Mouse (Mus musculus): ENCODE data around the gene Tnks1bp1. TPM values are rescaled to one million over a fixed set of nuclear protein-coding genes. Genes with fewer than 3 reads are reported as not detected.

Gene Tnks1bp1
- polyA plus RNA-seq, 2 experiments: 17.0 to 85.9 TPM

- no peak for TF ChIP-seq POLR2A (IDR thresholded peaks at IDR 0.05; ENCODE audit: borderline replicate concordance, extremely low read depth, insufficient read depth, insufficient read length)
- no peak for DNase-seq (ENCODE audit: low spot score)
- Histone ChIP-seq H3K36me3 (ENCODE audit: control insufficient read depth, insufficient read depth, low read length) (no peaks in the 10 kb centered on the region), H3K27ac (replicated peaks; ENCODE audit: low read depth, low read length) (no peak overlapping the region), H3K27me3 (ENCODE audit: control insufficient read depth, insufficient read depth, low read length) (no peaks in the 10 kb centered on the region), H3K4me1 (ENCODE audit: control insufficient read depth, insufficient read depth, low read length) (no peaks in the 10 kb centered on the region), H3K9me3 (ENCODE audit: control insufficient read depth, low read length) (no peaks in the 10 kb centered on the region), H3K4me3 (replicated peaks; ENCODE audit: low read length) (no peak overlapping the region), H3K9ac (ENCODE audit: low read depth, low read length, severe bottlenecking) (no peak overlapping the region), H3K4me2 (replicated peaks; ENCODE audit: low read depth, low read length, severe bottlenecking) (no peak overlapping the region)
- ATAC-seq (ENCODE audit: low FRiP score, low read depth): no peak
- 27% methylated on average over 6 of the region's 6 CpGs for WGBS
Measured at GRCm38 (mm10) chr2:85029897-85030296, 17.9 kb upstream of the Tnks1bp1 start.

DNA sequence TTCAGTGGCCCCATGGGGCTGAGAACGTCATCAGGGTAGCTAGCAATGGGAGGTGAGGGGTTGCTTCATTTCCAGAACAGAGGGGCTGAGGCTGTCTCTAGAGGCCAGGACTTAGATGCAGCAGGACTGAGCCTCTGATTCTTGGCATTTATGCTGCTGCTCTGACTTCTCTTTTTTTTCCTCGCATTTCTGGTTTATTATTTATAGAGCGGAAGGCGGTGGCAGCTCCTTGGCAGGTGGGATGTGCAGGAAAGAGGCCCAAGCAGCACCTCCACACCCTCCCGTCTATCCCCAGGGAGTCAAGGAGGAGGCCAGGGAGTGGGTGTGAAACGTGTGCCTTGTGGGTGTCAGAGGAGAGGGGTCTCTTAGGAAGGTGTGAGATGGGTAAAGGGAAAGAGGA is 16.8 kb upstream of the Tnks1bp1 start:
- 58% methylated on average over 6 of the region's 6 CpGs for WGBS
- DNase-seq (ENCODE audit: low spot score): no peak
- Histone ChIP-seq H3K4me2 (replicated peaks; ENCODE audit: low read depth, low read length, severe bottlenecking) (no peak overlapping the region), H3K4me1 (ENCODE audit: control insufficient read depth, insufficient read depth, low read length) (no peaks in the 10 kb centered on the region), H3K27ac (replicated peaks; ENCODE audit: low read depth, low read length) (no peak overlapping the region), H3K36me3 (ENCODE audit: control insufficient read depth, insufficient read depth, low read length) (no peaks in the 10 kb centered on the region), H3K4me3 (replicated peaks; ENCODE audit: low read length) (no peak overlapping the region), H3K27me3 (ENCODE audit: control insufficient read depth, insufficient read depth, low read length) (no peaks in the 10 kb centered on the region), H3K9ac (ENCODE audit: low read depth, low read length, severe bottlenecking) (no peak overlapping the region), H3K9me3 (ENCODE audit: control insufficient read depth, low read length) (no peaks in the 10 kb centered on the region)
- ATAC-seq (ENCODE audit: low FRiP score, low read depth): no peak
- no peak for TF ChIP-seq POLR2A (IDR thresholded peaks at IDR 0.05; ENCODE audit: borderline replicate concordance, extremely low read depth, insufficient read depth, insufficient read length)

- no peak for DNase-seq (ENCODE audit: low spot score)
- no peaks in the 10 kb centered on the region for H3K36me3 ChIP-seq (ENCODE audit: control insufficient read depth, insufficient read depth, low read length)
- no peak for TF ChIP-seq POLR2A (IDR thresholded peaks at IDR 0.05; ENCODE audit: borderline replicate concordance, extremely low read depth, insufficient read depth, insufficient read length)
- no peak overlapping the region for H3K4me2 ChIP-seq (replicated peaks; ENCODE audit: low read depth, low read length, severe bottlenecking)
- no peaks in the 10 kb centered on the region for H3K27me3 ChIP-seq (ENCODE audit: control insufficient read depth, insufficient read depth, low read length)
- no peak overlapping the region for H3K27ac ChIP-seq (replicated peaks; ENCODE audit: low read depth, low read length)
- no peaks in the 10 kb centered on the region for H3K9me3 ChIP-seq (ENCODE audit: control insufficient read depth, low read length)
- H3K4me3 ChIP-seq (replicated peaks; ENCODE audit: low read length): no peak overlapping the region
- 77% methylated on average over 2 of the region's 2 CpGs for WGBS
- peaks cover 6% of the 10 kb centered on the region for H3K4me1 ChIP-seq (ENCODE audit: control insufficient read depth, insufficient read depth, low read length)
- no peak overlapping the region for H3K9ac ChIP-seq (ENCODE audit: low read depth, low read length, severe bottlenecking)
- no peak for ATAC-seq (ENCODE audit: low FRiP score, low read depth)
Measured at GRCm38 (mm10) chr2:85033121-85033520, 14.7 kb upstream of the Tnks1bp1 start.

GRCm38 (mm10) chr2:85034169-85034568 is 13.7 kb upstream of the Tnks1bp1 start:
- H3K27ac ChIP-seq (replicated peaks; ENCODE audit: low read depth, low read length): no peak overlapping the region
- no peak for TF ChIP-seq POLR2A (IDR thresholded peaks at IDR 0.05; ENCODE audit: borderline replicate concordance, extremely low read depth, insufficient read depth, insufficient read length)
- no peak overlapping the region for H3K9ac ChIP-seq (ENCODE audit: low read depth, low read length, severe bottlenecking)
- WGBS: 88% methylated on average over 7 of the region's 7 CpGs
- 0 out of 2 replicates have a peak, but pooled peaks cover under 1% of the 10 kb centered on the region for H3K36me3 ChIP-seq (ENCODE audit: control insufficient read depth, insufficient read depth, low read length)
- no peak overlapping the region for H3K4me2 ChIP-seq (replicated peaks; ENCODE audit: low read depth, low read length, severe bottlenecking)
- no peak for DNase-seq (ENCODE audit: low spot score)
- ATAC-seq (ENCODE audit: low FRiP score, low read depth): no peak
- H3K27me3 ChIP-seq (ENCODE audit: control insufficient read depth, insufficient read depth, low read length): no peaks in the 10 kb centered on the region
- H3K9me3 ChIP-seq (ENCODE audit: control insufficient read depth, low read length): no peaks in the 10 kb centered on the region
- H3K4me1 ChIP-seq (ENCODE audit: control insufficient read depth, insufficient read depth, low read length): peaks cover 12% of the 10 kb centered on the region
- H3K4me3 ChIP-seq (replicated peaks; ENCODE audit: low read length): no peak overlapping the region

DNA sequence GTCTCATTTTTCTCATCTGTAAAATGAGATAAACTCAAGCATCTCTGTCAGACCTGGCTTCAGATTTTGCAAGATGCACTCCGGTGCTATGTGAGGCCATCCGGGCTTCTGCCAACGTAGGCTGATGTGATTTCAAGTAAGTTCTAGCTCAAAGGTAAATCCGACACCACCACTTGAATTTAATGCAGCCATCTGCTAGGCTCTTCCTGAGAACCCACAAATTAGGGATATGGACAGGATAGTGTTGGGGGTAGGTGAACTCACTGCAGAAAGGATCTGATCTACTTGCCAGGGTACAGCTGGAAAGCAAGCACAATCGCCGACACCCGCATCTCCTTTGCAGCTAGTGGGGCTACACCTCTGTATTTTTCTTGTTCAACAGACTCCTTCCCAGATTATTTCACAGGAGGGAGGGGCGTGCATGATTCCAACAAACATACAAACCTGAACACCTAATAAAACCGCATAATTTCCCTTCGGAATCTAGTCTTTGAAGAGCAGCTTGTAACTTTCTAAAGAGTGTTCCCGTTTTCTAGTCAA is 11.2 kb upstream of the Tnks1bp1 start:
- Histone ChIP-seq H3K9me3 (ENCODE audit: control insufficient read depth, low read length) (no peaks in the 10 kb centered on the region), H3K4me3 (replicated peaks; ENCODE audit: low read length) (peak overlapping the region; percentile 81), H3K27me3 (ENCODE audit: control insufficient read depth, insufficient read depth, low read length) (no peaks in the 10 kb centered on the region), H3K4me2 (replicated peaks; ENCODE audit: low read depth, low read length, severe bottlenecking) (peak overlapping the region; percentile 55), H3K36me3 (ENCODE audit: control insufficient read depth, insufficient read depth, low read length) (peaks cover 24% of the 10 kb centered on the region), H3K27ac (replicated peaks; ENCODE audit: low read depth, low read length) (peak overlapping the region; percentile 22), H3K4me1 (ENCODE audit: control insufficient read depth, insufficient read depth, low read length) (peaks cover 12% of the 10 kb centered on the region), H3K9ac (ENCODE audit: low read depth, low read length, severe bottlenecking) (peak overlapping the region; percentile 97)
- no peak for TF ChIP-seq POLR2A (IDR thresholded peaks at IDR 0.05; ENCODE audit: borderline replicate concordance, extremely low read depth, insufficient read depth, insufficient read length)
- ATAC-seq (ENCODE audit: low FRiP score, low read depth) (peak; percentile 44), DNase-seq (ENCODE audit: low spot score) (no peak)
- whole genome bisulfite sequencing: 6% methylated on average over 11 of the region's 11 CpGs

Measured in limb, embryonic 14.5 days (tissue).